In genomic region chr16:58523972-58524850, GRCm38 (mm10) we compare ENCODE assay signal across 8 mouse cellular contexts. TPM values are rescaled to one million over a fixed set of nuclear protein-coding genes. Genes with fewer than 3 reads are reported as not detected.
DNase-seq lines count a peak whose midpoint lies in the region; ATAC-seq and TF ChIP-seq lines count a peak whose summit lies in the region.

TSS of gene St3gal6 (minus strand) at chr16:58524243.

- no peaks in the 10 kb centered on the region for H3K36me3 ChIP-seq in neural tube, embryonic 11.5 days (ENCODE audit: control insufficient read depth, insufficient read depth, low read length)
- H3K36me3 ChIP-seq in heart, embryonic 16.5 days (ENCODE audit: control insufficient read depth, insufficient read depth), result no peaks in the 10 kb centered on the region
- H3K36me3 ChIP-seq in limb, embryonic 11.5 days (ENCODE audit: control insufficient read depth, insufficient read depth, low read length), result no peaks in the 10 kb centered on the region
- H3K36me3 ChIP-seq in small intestine, adult 2 months (ENCODE audit: control insufficient read depth, insufficient read depth, low read length), result no peaks in the 10 kb centered on the region

- H3K4me2 ChIP-seq in neural tube, embryonic 11.5 days (ENCODE audit: low read depth), result peak within 1 kb of the TSS; percentile 81
- peak within 1 kb of the TSS; percentile 79 for H3K4me2 ChIP-seq in heart, embryonic 16.5 days (ENCODE audit: low read depth, low read length)
- H3K4me2 ChIP-seq in limb, embryonic 11.5 days (ENCODE audit: low read depth, severe bottlenecking), result peak within 1 kb of the TSS; percentile 83

- 85% methylated on average over 12 of the region's 12 CpGs for WGBS in neural tube, embryonic 11.5 days
- 74% methylated on average over 12 of the region's 12 CpGs for WGBS in heart, embryonic 16.5 days
- WGBS in limb, embryonic 11.5 days, result 83% methylated on average over 12 of the region's 12 CpGs
- WGBS in small intestine, adult 2 months, result 42% methylated on average over 12 of the region's 12 CpGs

- H3K4me1 ChIP-seq in neural tube, embryonic 11.5 days (ENCODE audit: control insufficient read depth, insufficient read depth, low read length), result no peaks in the 10 kb centered on the region
- H3K4me1 ChIP-seq in embryonic fibroblast, embryonic 13.5 days (ENCODE audit: control insufficient read depth, insufficient read depth, low read length), result 0 out of 2 replicates have a peak, but pooled peaks cover 2% of the 10 kb centered on the region
- peaks cover 9% of the 10 kb centered on the region; the same call in 1 of the 2 replicates for H3K4me1 ChIP-seq in heart, embryonic 16.5 days (ENCODE audit: control insufficient read depth, insufficient read depth, low read length)
- H3K4me1 ChIP-seq in limb, embryonic 11.5 days (ENCODE audit: control insufficient read depth, insufficient read depth, low read length), result no peaks in the 10 kb centered on the region
- peaks cover 5% of the 10 kb centered on the region for H3K4me1 ChIP-seq in small intestine, adult 2 months (ENCODE audit: control insufficient read depth, insufficient read depth, insufficient read length, low read length)

- TF ChIP-seq CTCF in embryonic fibroblast, embryonic 13.5 days (IDR thresholded peaks at IDR 0.05; ENCODE audit: borderline replicate concordance, insufficient read depth, low read length), result no peak
- TF ChIP-seq CTCF in small intestine, adult 2 months (IDR thresholded peaks at IDR 0.05; ENCODE audit: extremely low read depth, insufficient read length, insufficient replicate concordance, low read depth, low read length), result no peak

- 0 out of 2 replicates have a peak within 1 kb of the TSS, but pooled peaks have one; percentile 39 for H3K27ac ChIP-seq in neural tube, embryonic 11.5 days (ENCODE audit: low read depth, low read length)
- H3K27ac ChIP-seq in embryonic fibroblast, embryonic 13.5 days (ENCODE audit: insufficient read depth, low read length), result no peak within 1 kb of the TSS
- peak within 1 kb of the TSS; percentile 93 for H3K27ac ChIP-seq in heart, embryonic 16.5 days (ENCODE audit: low read length)
- H3K27ac ChIP-seq in limb, embryonic 11.5 days (replicated peaks; ENCODE audit: low read depth, low read length), result peak within 1 kb of the TSS; percentile 62
- peak within 1 kb of the TSS; percentile 62 for H3K27ac ChIP-seq in small intestine, adult 2 months (ENCODE audit: insufficient read depth, low read depth, low read length)

- no peak for TF ChIP-seq POLR2A in embryonic fibroblast, embryonic 13.5 days (IDR thresholded peaks at IDR 0.05; ENCODE audit: low read depth, low read length)
- TF ChIP-seq POLR2A in small intestine, adult 2 months (IDR thresholded peaks at IDR 0.05; ENCODE audit: low read depth, low read length), result no peak

- H3K27me3 ChIP-seq in neural tube, embryonic 11.5 days (ENCODE audit: control insufficient read depth, insufficient read depth, low read length), result no peaks in the 10 kb centered on the region
- no peaks in the 10 kb centered on the region for H3K27me3 ChIP-seq in heart, embryonic 16.5 days (ENCODE audit: control insufficient read depth, insufficient read depth, low read length)
- H3K27me3 ChIP-seq in limb, embryonic 11.5 days (ENCODE audit: control insufficient read depth, insufficient read depth, low read length), result no peaks in the 10 kb centered on the region
- no peaks in the 10 kb centered on the region; the same call in 1 of the 2 replicates for H3K27me3 ChIP-seq in small intestine, adult 2 months (ENCODE audit: control insufficient read depth, insufficient read depth, low read length)

- no peak for DNase-seq in neural tube, embryonic 11.5 days (ENCODE audit: low spot score)
- DNase-seq in neural tube, embryonic 10.5 days (ENCODE audit: extremely low spot score, low spot score), result no peak
- DNase-seq in limb, embryonic 11.5 days (ENCODE audit: low spot score), result no peak
- DNase-seq in ovary, postnatal 14 days (ENCODE audit: low spot score), result no peak
- DNase-seq in thymus, adult 18-20 months, result no peak

- peak within 1 kb of the TSS; percentile 79 for H3K9ac ChIP-seq in neural tube, embryonic 11.5 days (ENCODE audit: low read length)
- H3K9ac ChIP-seq in heart, embryonic 16.5 days (ENCODE audit: low read length), result peak within 1 kb of the TSS; percentile 93
- H3K9ac ChIP-seq in limb, embryonic 11.5 days (ENCODE audit: low read length), result peak within 1 kb of the TSS; percentile 76

- 0 out of 2 replicates have a peak, but pooled peaks cover 4% of the 10 kb centered on the region for H3K9me3 ChIP-seq in neural tube, embryonic 11.5 days (ENCODE audit: control insufficient read depth, low read length)
- H3K9me3 ChIP-seq in heart, embryonic 16.5 days (replicated peaks; ENCODE audit: control insufficient read depth, low read length), result peaks cover 3% of the 10 kb centered on the region
- H3K9me3 ChIP-seq in limb, embryonic 11.5 days (ENCODE audit: control insufficient read depth, low read length), result peaks cover 2% of the 10 kb centered on the region; the same call in 1 of the 2 replicates

- no peak for ATAC-seq in neural tube, embryonic 11.5 days (ENCODE audit: insufficient read depth, low FRiP score, low TSS enrichment)
- ATAC-seq in heart, embryonic 16.5 days (replicated peaks; ENCODE audit: extremely low read depth, insufficient read depth, low FRiP score), result no peak
- ATAC-seq in limb, embryonic 11.5 days (ENCODE audit: insufficient number of reproducible peaks, low FRiP score, low TSS enrichment, low read depth), result no peak

- H3K4me3 ChIP-seq in neural tube, embryonic 11.5 days (ENCODE audit: low read depth, low read length), result peak within 1 kb of the TSS; percentile 69
- H3K4me3 ChIP-seq in embryonic fibroblast, embryonic 13.5 days (ENCODE audit: insufficient read depth, low read length), result peak within 1 kb of the TSS; percentile 58
- H3K4me3 ChIP-seq in heart, embryonic 16.5 days (ENCODE audit: low read length), result peak within 1 kb of the TSS; percentile 87
- H3K4me3 ChIP-seq in limb, embryonic 11.5 days (ENCODE audit: low read depth, low read length), result peak within 1 kb of the TSS; percentile 75
- peak within 1 kb of the TSS; percentile 72 for H3K4me3 ChIP-seq in small intestine, adult 2 months (ENCODE audit: low read depth, low read length)

RNA-seq across cellular contexts. Expression of gene St3gal6, which starts in this region (rescaled TPM):
- 6.4 and 8.2 TPM in 2 replicates for polyA plus RNA-seq in neural tube, embryonic 11.5 days (2014; fragmentation: Nextera tagmentation; extraction: Ambion mirVana)
- 8.0 and 11.2 TPM in 2 replicates for polyA plus RNA-seq in embryonic fibroblast, embryonic 13.5 days (2011; ENCODE audit: insufficient read length, low read depth, missing spikeins)
- 18.0 and 19.6 TPM in 2 replicates for polyA plus RNA-seq in heart, embryonic 16.5 days (2015; fragmentation: Nextera tagmentation; extraction: Ambion mirVana)
- 9.7 and 14.0 TPM in 2 replicates for polyA plus RNA-seq in limb, embryonic 11.5 days (2014; fragmentation: Nextera tagmentation; extraction: Ambion mirVana)
- polyA plus RNA-seq in small intestine, adult 2 months (2012; rRNA removed), result 11.1 and 18.6 TPM in 2 replicates
